Mouse (Mus musculus) forebrain, embryonic 11.5 days (tissue): ENCODE results near the gene Gm8298. TPM values are rescaled to one million over a fixed set of nuclear protein-coding genes. Genes with fewer than 3 reads are reported as not detected.

Experiments
- polyA plus RNA-seq: library from polyadenylated mRNA; unstranded; fragments of >200 nt; fragmentation: Nextera tagmentation; extraction: Ambion mirVana; gene quantifications from 2 replicates; pipeline ENCODE4 v1.2.1, GENCODE M21; 2014

Gene Gm8298
- polyA plus RNA-seq, 1 experiment from 2014 or later, result not detected

Other genes with a start within 250 kb of the Gm8298 start
- not detected in 2 replicates for gene Gm5538, start 131.3 kb upstream of the Gm8298 start, polyA plus RNA-seq
- not detected in 2 replicates for gene C130079G13Rik, start 64.2 kb downstream of the Gm8298 start, polyA plus RNA-seq
- gene Aadacl2, start 145.7 kb downstream of the Gm8298 start, polyA plus RNA-seq, result not detected in 2 replicates
- gene Aadac, start 164.7 kb downstream of the Gm8298 start, polyA plus RNA-seq, result not detected in 2 replicates
- gene Sucnr1, start 220.8 kb downstream of the Gm8298 start, polyA plus RNA-seq, result not detected in 2 replicates